Mouse (Mus musculus) G1E-ER4 (cell line): ENCODE data around the gene Obp2a. TPM values are rescaled to one million over a fixed set of nuclear protein-coding genes. Genes with fewer than 3 reads are reported as not detected.
"Not testable (repeated sequence)": the region's sequence is repeated elsewhere in the genome, so short reads cannot be mapped to it uniquely, and the experiment has no call there.

Experiments
- GATA1 ChIP-seq: IDR thresholded peaks from one replicate; pipeline ENCODE4 v1.8.0; 2012; ENCODE audit warnings: low read length, inconsistent platforms
- polyA plus RNA-seq: library from polyadenylated mRNA; stranded (reverse); fragments of >175 nt; gene quantifications from 2 replicates; pipeline ENCODE4 v1.2.3, GENCODE M21; 2012

The Obp2a gene
- not detected in 2 replicates for polyA plus RNA-seq

- not testable (repeated sequence) for TF ChIP-seq GATA1
These were observed at the start of gene Obp2a for GRCm38 (mm10) chr2:25699743-25700142. Obp2a (plus strand) TSS chr2:25700043.

- TF ChIP-seq GATA1, result no peak
These were observed 46.9 kb upstream of the Obp2a start, which contains the start of gene Lcn8 for GRCm38 (mm10) chr2:25652902-25653301. Lcn8 (plus strand) TSS chr2:25653120.

DNA sequence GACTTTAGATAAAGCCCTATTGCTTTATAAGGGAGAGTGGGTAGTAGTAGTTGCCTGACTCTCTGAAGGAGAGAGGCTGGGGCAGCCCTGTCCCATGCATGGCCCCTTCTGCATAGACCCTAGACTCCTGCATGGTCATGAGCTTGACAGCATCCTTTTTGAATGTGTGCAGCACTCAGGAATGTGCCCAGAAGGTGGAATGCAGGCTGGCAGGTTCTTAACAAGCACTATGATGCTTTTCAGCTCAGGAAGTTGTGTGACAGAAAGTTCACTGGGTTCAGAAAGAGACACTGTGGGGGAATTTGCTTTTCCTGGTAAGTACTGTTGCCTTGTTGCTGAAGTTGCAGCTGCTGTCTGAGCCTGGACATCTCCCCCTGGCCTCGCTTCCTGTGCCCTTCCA is 45.3 kb upstream of the Obp2a start:
- no peak for TF ChIP-seq GATA1

DNA sequence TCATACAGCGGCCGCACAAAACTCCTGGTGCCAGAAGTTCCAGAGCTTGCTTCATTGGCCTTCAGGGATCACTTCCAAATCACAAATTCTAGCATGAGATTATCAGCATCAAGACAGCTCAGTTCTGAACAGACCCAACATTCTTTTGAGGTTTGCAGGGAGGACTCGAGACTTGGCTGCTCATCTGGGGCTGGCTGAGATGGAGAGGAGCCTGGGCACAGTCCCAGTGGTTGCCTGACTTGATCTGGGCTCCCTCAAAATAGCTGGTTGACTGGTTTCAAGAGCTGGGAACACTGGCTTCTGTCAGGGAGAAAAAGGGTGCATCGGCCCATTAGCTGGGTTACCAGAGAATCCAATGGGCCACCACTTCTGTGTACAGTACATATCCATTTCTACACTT is 43.2 kb upstream of the Obp2a start:
- TF ChIP-seq GATA1, result no peak

DNA sequence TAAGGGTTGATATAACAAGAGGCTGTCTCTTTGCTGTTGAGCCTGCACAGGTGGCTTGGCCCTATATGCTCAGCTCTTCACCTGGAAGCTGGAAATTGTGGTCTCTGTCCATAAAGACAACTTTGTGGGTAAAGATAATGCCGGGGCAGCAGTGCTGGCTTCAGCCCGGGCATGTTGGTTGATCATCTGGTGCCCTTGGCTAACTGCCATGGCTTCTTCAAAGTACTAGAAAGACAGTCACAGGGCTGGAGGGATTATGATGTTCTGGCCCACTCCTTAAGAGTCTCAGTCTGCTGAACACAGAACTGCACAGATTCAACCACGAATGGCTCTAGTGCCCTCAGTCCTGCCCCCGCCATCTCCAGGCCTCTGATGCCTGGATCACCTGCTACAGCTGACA is 42.6 kb upstream of the Obp2a start:
- TF ChIP-seq GATA1, result no peak

DNA sequence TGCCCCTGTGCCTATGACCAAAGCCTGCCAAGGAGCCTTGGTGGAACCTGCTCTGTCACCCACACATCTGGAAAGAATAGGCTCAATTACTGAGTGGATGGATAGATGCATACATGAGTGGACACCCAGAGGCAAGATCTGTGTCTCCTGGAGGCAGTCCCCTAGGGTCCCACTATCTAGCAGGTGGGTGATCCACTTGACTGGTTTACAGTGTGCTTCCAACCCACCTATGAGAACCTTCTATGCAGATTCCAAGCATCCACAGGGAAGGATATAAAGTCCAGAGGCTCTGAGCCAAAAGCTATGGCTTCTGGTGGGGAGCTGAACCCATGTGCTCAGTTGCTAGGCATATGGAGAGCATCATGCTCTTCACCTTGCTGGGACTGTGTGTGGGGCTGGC is 42.2 kb upstream of the Obp2a start, which contains the start of gene Lcn5:
Lcn5 (plus strand) TSS at position 301 of the 400 bp plus-strand sequence.
- TF ChIP-seq GATA1, result no peak

- TF ChIP-seq GATA1, result no peak
These were observed 39.6 kb upstream of the Obp2a start for GRCm38 (mm10) chr2:25660279-25660678.

GRCm38 (mm10) chr2:25661245-25661970 is 38.4 kb upstream of the Obp2a start:
- TF ChIP-seq GATA1, result no peak

DNA sequence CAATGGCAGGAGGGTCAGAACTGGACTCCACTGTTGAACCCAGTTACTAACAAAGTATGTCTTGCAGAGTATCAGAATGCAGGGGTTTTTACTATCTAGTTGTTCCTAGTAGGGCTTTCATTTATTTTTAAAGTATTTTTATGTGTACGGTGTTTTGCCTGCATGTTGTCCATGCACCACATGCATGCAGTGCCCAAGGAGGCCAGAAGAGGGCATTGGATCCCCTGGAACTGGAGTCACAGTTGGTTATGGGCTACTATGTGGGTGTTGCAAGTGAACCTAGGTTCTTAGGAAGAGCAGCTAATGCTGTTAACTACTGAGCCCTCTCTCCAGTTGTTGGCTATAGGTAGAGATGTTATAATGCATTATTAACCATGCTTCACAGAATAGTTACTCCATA is 36.3 kb upstream of the Obp2a start:
- TF ChIP-seq GATA1, result no peak

DNA sequence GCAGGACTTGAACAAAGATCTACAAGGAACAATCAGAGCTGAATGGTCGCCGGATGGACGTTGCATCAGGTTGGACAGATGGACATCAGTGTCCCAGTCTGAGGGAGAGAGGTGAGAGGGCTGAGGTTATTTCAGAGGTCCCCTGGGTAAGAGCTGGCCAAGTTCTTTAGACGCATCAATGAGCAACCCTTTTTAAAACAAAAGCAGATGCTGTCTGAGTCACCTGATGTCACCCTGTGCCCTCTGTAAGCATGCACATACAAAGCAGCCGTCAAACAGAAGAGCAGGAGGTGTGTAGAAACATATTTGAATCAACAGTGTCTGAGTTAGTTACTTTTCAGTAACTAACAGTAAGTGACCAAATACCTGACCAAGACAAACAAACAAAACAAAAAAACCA is 35.7 kb upstream of the Obp2a start:
- TF ChIP-seq GATA1, result no peak

DNA sequence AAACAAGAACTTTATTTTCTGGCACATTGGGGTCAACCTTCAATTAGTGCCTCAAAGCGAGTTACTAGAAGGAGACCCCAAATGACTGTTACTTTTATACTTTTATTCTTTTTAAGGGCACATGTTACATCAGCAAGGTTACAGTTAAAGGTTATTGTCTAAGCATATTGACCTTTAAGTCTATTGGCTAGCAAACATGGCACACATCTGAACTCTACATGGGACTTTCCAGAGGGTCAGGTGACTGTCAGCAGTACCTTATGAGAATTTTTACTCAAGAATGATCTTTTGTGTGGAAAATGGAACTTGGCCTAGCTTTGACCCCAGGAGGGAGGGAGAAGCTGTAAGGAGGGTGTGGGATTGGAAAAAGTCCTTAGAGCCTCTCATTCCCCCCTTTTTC is 33.3 kb upstream of the Obp2a start:
- no peak for TF ChIP-seq GATA1

GRCm38 (mm10) chr2:25676486-25676885 is 23.4 kb upstream of the Obp2a start, which contains the start of gene Lcn6:
Lcn6 (plus strand) TSS chr2:25676786.
- TF ChIP-seq GATA1, result no peak

GRCm38 (mm10) chr2:25679559-25679958 is 20.3 kb upstream of the Obp2a start:
- no peak for TF ChIP-seq GATA1

- TF ChIP-seq GATA1, result no peak
These were observed 17.4 kb upstream of the Obp2a start, which contains the start of gene Lcn10 for GRCm38 (mm10) chr2:25682426-25682825. Lcn10 (plus strand) TSS chr2:25682726.

- no peak for TF ChIP-seq GATA1
These were observed 12.9 kb upstream of the Obp2a start for GRCm38 (mm10) chr2:25686941-25687340.

- no peak for TF ChIP-seq GATA1
These were observed 5.2 kb upstream of the Obp2a start for GRCm38 (mm10) chr2:25694605-25695004.

DNA sequence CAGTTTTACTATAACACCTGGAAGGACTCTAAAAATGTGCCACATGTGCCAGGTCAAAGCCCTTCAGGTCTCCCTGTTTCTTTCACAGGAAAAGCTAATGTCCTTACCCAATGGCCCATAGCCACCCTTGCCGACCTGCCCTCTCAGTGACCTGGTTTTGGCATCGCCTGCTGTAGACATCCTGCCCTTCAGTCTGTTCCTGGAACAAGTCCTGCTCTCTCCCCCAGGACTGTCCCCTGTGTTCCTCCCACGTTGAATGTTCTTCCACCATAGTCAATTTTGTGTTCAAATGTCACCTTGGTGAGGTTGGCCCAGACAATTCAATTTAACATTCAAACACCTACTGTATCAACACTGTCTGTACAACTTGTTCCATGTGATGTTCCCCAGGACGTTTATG is 2.9 kb upstream of the Obp2a start:
- TF ChIP-seq GATA1, result no peak

- no peak for TF ChIP-seq GATA1
These were observed 1.1 kb upstream of the Obp2a start for GRCm38 (mm10) chr2:25698696-25699095.

- no peak for TF ChIP-seq GATA1
These were observed 1.2 kb downstream of the Obp2a start for GRCm38 (mm10) chr2:25701001-25701400.
